Mouse (Mus musculus): Measurements from ENCODE around the gene Ncaph2. TPM values are rescaled to one million over a fixed set of nuclear protein-coding genes. Genes with fewer than 3 reads are reported as not detected.

The Ncaph2 gene
- polyA plus RNA-seq, 1 experiment, result 142 TPM

DNA sequence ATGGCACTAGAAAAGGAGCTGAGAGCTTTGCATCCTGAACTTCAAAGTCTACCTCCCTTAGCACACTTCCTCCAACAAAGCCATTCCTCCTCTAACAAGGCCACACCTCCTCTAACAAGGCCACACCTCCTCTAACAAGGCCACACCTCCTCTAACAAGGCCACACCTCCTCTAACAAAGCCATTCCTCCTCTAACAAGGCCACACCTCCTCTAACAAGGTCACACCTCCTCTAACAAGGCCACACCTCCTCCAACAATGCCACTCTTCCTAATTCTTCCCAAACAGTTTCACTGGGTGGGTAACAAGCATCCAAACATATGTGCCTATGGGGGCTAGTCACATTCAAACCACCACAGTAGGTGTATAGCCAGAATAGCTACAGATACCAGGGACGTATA lies 47.0 kb downstream of the Ncaph2 start:
- Histone ChIP-seq H3K4me1 (ENCODE audit: control insufficient read depth, insufficient read depth, low read length) (peaks cover 7% of the 10 kb centered on the region), H3K27ac (ENCODE audit: insufficient read depth, low read depth, low read length) (no peak overlapping the region), H3K4me3 (ENCODE audit: insufficient read depth, low read length) (no peak overlapping the region)
- no peak for TF ChIP-seq POLR2A (IDR thresholded peaks at IDR 0.05; ENCODE audit: borderline replicate concordance, low read depth, low read length)
- TF ChIP-seq CTCF (IDR thresholded peaks at IDR 0.05; ENCODE audit: low read depth, low read length), result no peak

GRCm38 (mm10) chr15:89404831-89405623 lies 49.5 kb downstream of the Ncaph2 start:
- Histone ChIP-seq H3K4me3 (ENCODE audit: insufficient read depth, low read length) (no peak overlapping the region), H3K4me1 (ENCODE audit: control insufficient read depth, insufficient read depth, low read length) (peaks cover 7% of the 10 kb centered on the region)

DNA sequence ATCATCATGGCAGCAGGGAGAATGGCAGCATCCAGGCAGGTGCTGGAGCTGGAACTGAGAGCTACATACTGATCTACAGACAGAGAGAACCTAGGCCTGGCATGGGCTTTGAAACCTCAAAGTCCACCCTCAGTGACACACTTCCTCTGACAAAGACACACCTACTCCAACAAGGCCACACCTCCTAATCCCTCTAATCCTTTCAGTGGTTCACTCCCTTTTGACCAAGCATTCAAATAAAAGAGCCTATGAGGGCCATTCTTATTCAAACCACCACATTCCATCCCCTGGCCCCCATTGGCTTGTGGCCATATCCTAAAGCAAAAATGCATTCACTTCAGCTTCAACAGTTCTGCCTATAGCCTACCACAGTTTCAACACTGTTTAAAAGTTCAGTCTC lies 51.2 kb downstream of the Ncaph2 start:
- TF ChIP-seq POLR2A (IDR thresholded peaks at IDR 0.05; ENCODE audit: borderline replicate concordance, low read depth, low read length), result no peak
- no peak for TF ChIP-seq CTCF (IDR thresholded peaks at IDR 0.05; ENCODE audit: low read depth, low read length)

More at GRCm38 (mm10) chr15:89404831-89405623, 49.5 kb downstream of the Ncaph2 start:
- TF ChIP-seq POLR2A (IDR thresholded peaks at IDR 0.05; ENCODE audit: borderline replicate concordance, low read depth, low read length) (no peak), CTCF (IDR thresholded peaks at IDR 0.05; ENCODE audit: low read depth, low read length) (no peak)
- no peak overlapping the region for H3K27ac ChIP-seq (ENCODE audit: insufficient read depth, low read depth, low read length)

GRCm38 (mm10) chr15:89410118-89410517 lies 54.6 kb downstream of the Ncaph2 start, which contains the start of gene Syce3:
Syce3 (minus strand) TSS chr15:89410503.
- Histone ChIP-seq H3K27ac (ENCODE audit: insufficient read depth, low read depth, low read length) (no peak within 1 kb of the TSS), H3K4me1 (ENCODE audit: control insufficient read depth, insufficient read depth, low read length) (no peaks in the 10 kb centered on the region), H3K4me3 (ENCODE audit: insufficient read depth, low read length) (no peak within 1 kb of the TSS)
- TF ChIP-seq POLR2A (IDR thresholded peaks at IDR 0.05; ENCODE audit: borderline replicate concordance, low read depth, low read length) (no peak), CTCF (IDR thresholded peaks at IDR 0.05; ENCODE audit: low read depth, low read length) (no peak)

More for the DNA sequence above, 51.2 kb downstream of the Ncaph2 start:
- Histone ChIP-seq H3K4me3 (ENCODE audit: insufficient read depth, low read length) (no peak overlapping the region), H3K27ac (ENCODE audit: insufficient read depth, low read depth, low read length) (no peak overlapping the region), H3K4me1 (ENCODE audit: control insufficient read depth, insufficient read depth, low read length) (no peaks in the 10 kb centered on the region)

GRCm38 (mm10) chr15:89415282-89415681 lies 59.8 kb downstream of the Ncaph2 start:
- Histone ChIP-seq H3K27ac (ENCODE audit: insufficient read depth, low read depth, low read length) (no peak overlapping the region), H3K4me1 (ENCODE audit: control insufficient read depth, insufficient read depth, low read length) (no peaks in the 10 kb centered on the region), H3K4me3 (ENCODE audit: insufficient read depth, low read length) (no peak overlapping the region)
- TF ChIP-seq CTCF (IDR thresholded peaks at IDR 0.05; ENCODE audit: low read depth, low read length) (no peak), POLR2A (IDR thresholded peaks at IDR 0.05; ENCODE audit: borderline replicate concordance, low read depth, low read length) (no peak)

GRCm38 (mm10) chr15:89421938-89422337 lies 66.4 kb downstream of the Ncaph2 start:
- no peak for TF ChIP-seq POLR2A (IDR thresholded peaks at IDR 0.05; ENCODE audit: borderline replicate concordance, low read depth, low read length)
- no peak for TF ChIP-seq CTCF (IDR thresholded peaks at IDR 0.05; ENCODE audit: low read depth, low read length)
- Histone ChIP-seq H3K4me3 (ENCODE audit: insufficient read depth, low read length) (no peak overlapping the region), H3K4me1 (ENCODE audit: control insufficient read depth, insufficient read depth, low read length) (peaks cover 9% of the 10 kb centered on the region), H3K27ac (ENCODE audit: insufficient read depth, low read depth, low read length) (no peak overlapping the region)

Other genes starting within 250 kb of the Ncaph2 start
- gene Tubgcp6, start 232.6 kb upstream of the Ncaph2 start, polyA plus RNA-seq (2012; ENCODE audit: insufficient read depth, insufficient read length, missing spikeins), result 10.4 and 15.4 TPM in 2 replicates
- gene Hdac10, start 227.0 kb upstream of the Ncaph2 start, polyA plus RNA-seq (2012; ENCODE audit: insufficient read depth, insufficient read length, missing spikeins), result 13.3 and 16.3 TPM in 2 replicates
- gene Mapk12, start 215.0 kb upstream of the Ncaph2 start, polyA plus RNA-seq (2012; ENCODE audit: insufficient read depth, insufficient read length, missing spikeins), result not detected in 2 replicates
- 2.2 and 2.7 TPM in 2 replicates for gene Mapk11, start 206.1 kb upstream of the Ncaph2 start, polyA plus RNA-seq (2012; ENCODE audit: insufficient read depth, insufficient read length, missing spikeins)
- gene Plxnb2, start 174.9 kb upstream of the Ncaph2 start, polyA plus RNA-seq (2012; ENCODE audit: insufficient read depth, insufficient read length, missing spikeins), result 432 and 457 TPM in 2 replicates
- 3.4 and 3.8 TPM in 2 replicates for gene Dennd6b, start 159.2 kb upstream of the Ncaph2 start, polyA plus RNA-seq (2012; ENCODE audit: insufficient read depth, insufficient read length, missing spikeins)
- 31.6 and 32.7 TPM in 2 replicates for gene Ppp6r2, start 144.2 kb upstream of the Ncaph2 start, polyA plus RNA-seq (2012; ENCODE audit: insufficient read depth, insufficient read length, missing spikeins)
- 71.1 and 79.8 TPM in 2 replicates for gene Sbf1, start 40.4 kb upstream of the Ncaph2 start, polyA plus RNA-seq (2012; ENCODE audit: insufficient read depth, insufficient read length, missing spikeins)
- not detected in 2 replicates for gene Adm2, start 33.0 kb upstream of the Ncaph2 start, polyA plus RNA-seq (2012; ENCODE audit: insufficient read depth, insufficient read length, missing spikeins)
- not detected in 2 replicates for gene Miox, start 21.3 kb upstream of the Ncaph2 start, polyA plus RNA-seq (2012; ENCODE audit: insufficient read depth, insufficient read length, missing spikeins)
- 48.1 and 48.9 TPM in 2 replicates for gene Lmf2, start 60 bp upstream of the Ncaph2 start, polyA plus RNA-seq (2012; ENCODE audit: insufficient read depth, insufficient read length, missing spikeins)
- gene Sco2, start 18.1 kb downstream of the Ncaph2 start, polyA plus RNA-seq (2012; ENCODE audit: insufficient read depth, insufficient read length, missing spikeins), result 12.5 and 15.3 TPM in 2 replicates
- gene Tymp, start 21.3 kb downstream of the Ncaph2 start, polyA plus RNA-seq (2012; ENCODE audit: insufficient read depth, insufficient read length, missing spikeins), result 0.28 TPM in 1 of 2 replicates, not detected in the other
- not detected in 2 replicates for gene Odf3b, start 23.6 kb downstream of the Ncaph2 start, polyA plus RNA-seq (2012; ENCODE audit: insufficient read depth, insufficient read length, missing spikeins)
- gene Klhdc7b, start 29.2 kb downstream of the Ncaph2 start, polyA plus RNA-seq (2012; ENCODE audit: insufficient read depth, insufficient read length, missing spikeins), result not detected in 2 replicates
- gene Syce3, start 54.8 kb downstream of the Ncaph2 start, polyA plus RNA-seq (2012; ENCODE audit: insufficient read depth, insufficient read length, missing spikeins), result not detected in 2 replicates
- 2.0 TPM in 1 of 2 replicates, not detected in the other for gene Cpt1b, start 70.1 kb downstream of the Ncaph2 start, polyA plus RNA-seq (2012; ENCODE audit: insufficient read depth, insufficient read length, missing spikeins)
- gene C730034F03Rik, start 73.9 kb downstream of the Ncaph2 start, polyA plus RNA-seq (2012; ENCODE audit: insufficient read depth, insufficient read length, missing spikeins), result 0.72 and 1.1 TPM in 2 replicates
- 0.94 and 1.1 TPM in 2 replicates for gene Gm44502, start 74.0 kb downstream of the Ncaph2 start, polyA plus RNA-seq (2012; ENCODE audit: insufficient read depth, insufficient read length, missing spikeins)
- 115 and 138 TPM in 2 replicates for gene Chkb, start 74.2 kb downstream of the Ncaph2 start, polyA plus RNA-seq (2012; ENCODE audit: insufficient read depth, insufficient read length, missing spikeins)
- gene Mapk8ip2, start 98.2 kb downstream of the Ncaph2 start, polyA plus RNA-seq (2012; ENCODE audit: insufficient read depth, insufficient read length, missing spikeins), result not detected in 2 replicates
- 30.4 and 33.6 TPM in 2 replicates for gene Arsa, start 121.7 kb downstream of the Ncaph2 start, polyA plus RNA-seq (2012; ENCODE audit: insufficient read depth, insufficient read length, missing spikeins)
- not detected in 2 replicates for gene Shank3, start 143.9 kb downstream of the Ncaph2 start, polyA plus RNA-seq (2012; ENCODE audit: insufficient read depth, insufficient read length, missing spikeins)
- gene Acr, start 212.6 kb downstream of the Ncaph2 start, polyA plus RNA-seq (2012; ENCODE audit: insufficient read depth, insufficient read length, missing spikeins), result not detected in 2 replicates
- 12.0 and 12.3 TPM in 2 replicates for gene Rabl2, start 236.2 kb downstream of the Ncaph2 start, polyA plus RNA-seq (2012; ENCODE audit: insufficient read depth, insufficient read length, missing spikeins)

Data from bone marrow macrophage, adult 2 months (primary cell).